In genomic region chr4:138899361-138899760, GRCm38 (mm10) we compare ENCODE assay signal across 40 mouse cellular contexts. TPM values are rescaled to one million over a fixed set of nuclear protein-coding genes. Genes with fewer than 3 reads are reported as not detected.
"Had no signal": no experiment of that assay in that cellular context is flagged by ENCODE, and none has a peak within 500 bp of the region (broad histone marks: within the 10 kb centered on the region; RNA-seq: fewer than 3 reads in every experiment).

No protein-coding gene starts in this region.

- H3K9ac ChIP-seq: heart, embryonic 13.5 days; heart, embryonic 15.5 days; hindbrain, embryonic 13.5 days; hindbrain, embryonic 15.5 days; limb, embryonic 12.5 days; liver, embryonic 13.5 days; liver, embryonic 15.5 days; liver, postnatal 0 days had no signal

- ATAC-seq: hindbrain, postnatal 0 days; intestine, embryonic 16.5 days; liver, postnatal 0 days had no signal

- DNase-seq: gastrocnemius, postnatal 10 days; gastrocnemius, postnatal 36 days; heart, adult 11 months; heart, adult 2 months; heart, postnatal 10 days; heart, postnatal 36 days; kidney, adult 11 months; kidney, adult 2 months; kidney, postnatal 14 days; kidney, postnatal 36 days; liver; liver, embryonic 13.5 days; liver, postnatal 0 days had no signal

- H3K4me1 ChIP-seq: heart, embryonic 13.5 days; heart, embryonic 15.5 days; hindbrain, embryonic 13.5 days; hindbrain, embryonic 15.5 days; limb, embryonic 12.5 days; liver, embryonic 13.5 days; liver, embryonic 15.5 days had no signal

- H3K9me3 ChIP-seq: heart, embryonic 13.5 days; heart, embryonic 15.5 days; hindbrain, embryonic 13.5 days; hindbrain, embryonic 15.5 days; limb, embryonic 10.5 days; limb, embryonic 12.5 days; liver, embryonic 13.5 days; liver, embryonic 15.5 days had no signal

- H3K27ac ChIP-seq: heart, adult 2 months; heart, embryonic 13.5 days; heart, embryonic 15.5 days; hindbrain, embryonic 13.5 days; hindbrain, embryonic 15.5 days; hindbrain, postnatal 0 days; layer of hippocampus, adult 2 months; limb, embryonic 10.5 days; limb, embryonic 12.5 days; liver, embryonic 13.5 days; liver, embryonic 15.5 days had no signal

- H3K4me3 ChIP-seq: heart, adult 2 months; heart, embryonic 13.5 days; heart, embryonic 15.5 days; hindbrain, embryonic 13.5 days; hindbrain, embryonic 15.5 days; layer of hippocampus, adult 2 months; limb, embryonic 10.5 days; limb, embryonic 12.5 days; liver, embryonic 13.5 days; liver, embryonic 15.5 days had no signal

- H3K4me2 ChIP-seq: heart, embryonic 11.5 days; heart, embryonic 13.5 days; heart, embryonic 15.5 days; hindbrain, embryonic 13.5 days; hindbrain, embryonic 15.5 days; limb, embryonic 12.5 days; liver, embryonic 11.5 days; liver, embryonic 13.5 days; liver, embryonic 15.5 days had no signal

- H3K27me3 ChIP-seq: heart, embryonic 13.5 days; heart, embryonic 15.5 days; hindbrain, embryonic 13.5 days; hindbrain, embryonic 15.5 days; limb, embryonic 12.5 days; liver, embryonic 13.5 days; liver, embryonic 15.5 days had no signal

RNA-seq across cellular contexts. Expression of gene Pla2g2e, which starts 21.6 kb away (rescaled TPM):
- total RNA-seq: gastrocnemius, adult 18-20 months; gastrocnemius, postnatal 10 days; gastrocnemius, postnatal 36 days; hematopoietic stem cell, adult 5-6 weeks; hindbrain, postnatal 0 days; layer of hippocampus, adult 2 months; layer of hippocampus, postnatal 10 days; layer of hippocampus, postnatal 25 days; left cerebral cortex, adult 18-20 months; left cerebral cortex, postnatal 14 days; left cerebral cortex, postnatal 36 days had no signal
- polyA plus RNA-seq: frontal cortex, adult 2 months; heart, embryonic 11.5 days; heart, embryonic 13.5 days; heart, embryonic 15.5 days; hindbrain, embryonic 11.5 days; hindbrain, embryonic 13.5 days; hindbrain, embryonic 15.5 days; hindbrain, postnatal 0 days; intestine, embryonic 14.5 days; intestine, embryonic 16.5 days; limb, embryonic 10.5 days; limb, embryonic 12.5 days; liver, embryonic 11.5 days; liver, embryonic 13.5 days; liver, embryonic 15.5 days; liver, postnatal 0 days had no signal

RNA-seq across cellular contexts. Expression of gene Gm13030, which starts 25.6 kb away (rescaled TPM):
- total RNA-seq: gastrocnemius, adult 18-20 months; gastrocnemius, postnatal 10 days; gastrocnemius, postnatal 36 days; heart, adult 2 months; heart, postnatal 10 days; heart, postnatal 36 days; hematopoietic stem cell, adult 5-6 weeks; hindbrain, postnatal 0 days; layer of hippocampus, adult 2 months; layer of hippocampus, postnatal 10 days; layer of hippocampus, postnatal 25 days; left cerebral cortex, adult 18-20 months; left cerebral cortex, postnatal 14 days; left cerebral cortex, postnatal 36 days had no signal
- polyA plus RNA-seq: frontal cortex, adult 2 months; gonadal fat pad, adult 2 months; heart, adult 2 months; heart, embryonic 11.5 days; heart, embryonic 13.5 days; heart, embryonic 15.5 days; hindbrain, embryonic 11.5 days; hindbrain, embryonic 13.5 days; hindbrain, embryonic 15.5 days; hindbrain, postnatal 0 days; intestine, embryonic 14.5 days; intestine, embryonic 16.5 days; kidney, adult 2 months; kidney, embryonic 14.5 days; kidney, embryonic 16.5 days; large intestine, adult 2 months; limb, embryonic 10.5 days; limb, embryonic 12.5 days; limb, embryonic 14.5 days; liver, embryonic 11.5 days; liver, embryonic 13.5 days; liver, embryonic 15.5 days; liver, postnatal 0 days had no signal

RNA-seq across cellular contexts. Expression of gene Pla2g5, which starts 36.1 kb away (rescaled TPM):
- total RNA-seq: hematopoietic stem cell, adult 5-6 weeks had no signal
- polyA plus RNA-seq: limb, embryonic 12.5 days; liver, embryonic 13.5 days; liver, postnatal 0 days had no signal
